Mouse (Mus musculus) intestine, embryonic 15.5 days (tissue): ENCODE results near the gene Psenen. TPM values are rescaled to one million over a fixed set of nuclear protein-coding genes. Genes with fewer than 3 reads are reported as not detected.

Source experiments
- ATAC-seq: fragments of 200-750 bp; cut with Nextera tagmentation; 2 replicates; pipeline ENCODE4 v1.8.0; 2017; ENCODE audit warnings: moderate TSS enrichment, moderate library complexity
- H3K27ac ChIP-seq: fragments of 300-500 bp; sonication (generic); 2 replicates; pipeline ENCODE4 v1.5.1; 2015; ENCODE audit warnings: mild to moderate bottlenecking, inconsistent platforms
- H3K27me3 ChIP-seq: fragments of 300-500 bp; sonication (generic); replicated peaks from 2 replicates; pipeline ENCODE4 v1.6.1; 2015; ENCODE audit warnings: inconsistent platforms
- H3K36me3 ChIP-seq: fragments of 300-500 bp; sonication (generic); 2 replicates; pipeline ENCODE4 v1.6.1; 2015; ENCODE audit warnings: inconsistent platforms
- H3K4me1 ChIP-seq: fragments of 300-500 bp; sonication (generic); replicated peaks from 2 replicates; pipeline ENCODE4 v1.6.1; 2015; ENCODE audit warnings: inconsistent platforms
- H3K4me2 ChIP-seq: fragments of 300-500 bp; sonication (generic); replicated peaks from 2 replicates; pipeline ENCODE4 v1.6.1; 2015; ENCODE audit warnings: mild to moderate bottlenecking, inconsistent platforms
- H3K4me3 ChIP-seq: fragments of 300-500 bp; sonication (generic); replicated peaks from 2 replicates; pipeline ENCODE4 v1.5.1; 2015; ENCODE audit warnings: inconsistent platforms
- H3K9ac ChIP-seq: fragments of 300-500 bp; sonication (generic); 2 replicates; pipeline ENCODE4 v1.6.1; 2015; ENCODE audit warnings: inconsistent platforms
- H3K9me3 ChIP-seq: fragments of 300-500 bp; sonication (generic); 2 replicates; pipeline ENCODE4 v1.6.1; 2016; ENCODE audit warnings: inconsistent platforms
- WGBS: fragments of 180-500 bp; shearing (Covaris S2); methylation state at CpG from one replicate; pipeline ENCODE4 v1.1.7; 2015; 5-methylcytosine and 5-hydroxymethylcytosine counted together
- polyA plus RNA-seq: library from polyadenylated mRNA; unstranded; fragments of >200 nt; fragmentation: Nextera tagmentation; extraction: Ambion mirVana; gene quantifications from 2 replicates; pipeline ENCODE4 v1.2.1, GENCODE M21; 2015

Psenen gene
- polyA plus RNA-seq, 1 experiment from 2014 or later, result 148 TPM

GRCm38 (mm10) chr7:30520396-30520795 lies 43.0 kb downstream of the Psenen start:
- H3K4me3 ChIP-seq, result no peak overlapping the region
- no peak overlapping the region for H3K27ac ChIP-seq
- no peak for ATAC-seq
- no peak overlapping the region for H3K4me2 ChIP-seq
- H3K4me1 ChIP-seq, result no peaks in the 10 kb centered on the region
- H3K9ac ChIP-seq, result no peak overlapping the region
- WGBS, result 77% methylated on average over 4 of the region's 4 CpGs
- no peaks in the 10 kb centered on the region for H3K9me3 ChIP-seq
- 0 out of 2 replicates have a peak, but pooled peaks cover 3% of the 10 kb centered on the region for H3K36me3 ChIP-seq
- no peaks in the 10 kb centered on the region for H3K27me3 ChIP-seq

- H3K9ac ChIP-seq, result no peak overlapping the region
- H3K4me2 ChIP-seq, result no peak overlapping the region
- no peak overlapping the region for H3K27ac ChIP-seq
- H3K27me3 ChIP-seq, result no peaks in the 10 kb centered on the region
- 45% methylated on average over 8 of the region's 8 CpGs for WGBS
- H3K4me1 ChIP-seq, result no peaks in the 10 kb centered on the region
- H3K36me3 ChIP-seq, result no peaks in the 10 kb centered on the region
- no peak overlapping the region for H3K4me3 ChIP-seq
- ATAC-seq, result no peak
- no peaks in the 10 kb centered on the region for H3K9me3 ChIP-seq
These were observed 45.1 kb downstream of the Psenen start for GRCm38 (mm10) chr7:30518325-30518724.

DNA sequence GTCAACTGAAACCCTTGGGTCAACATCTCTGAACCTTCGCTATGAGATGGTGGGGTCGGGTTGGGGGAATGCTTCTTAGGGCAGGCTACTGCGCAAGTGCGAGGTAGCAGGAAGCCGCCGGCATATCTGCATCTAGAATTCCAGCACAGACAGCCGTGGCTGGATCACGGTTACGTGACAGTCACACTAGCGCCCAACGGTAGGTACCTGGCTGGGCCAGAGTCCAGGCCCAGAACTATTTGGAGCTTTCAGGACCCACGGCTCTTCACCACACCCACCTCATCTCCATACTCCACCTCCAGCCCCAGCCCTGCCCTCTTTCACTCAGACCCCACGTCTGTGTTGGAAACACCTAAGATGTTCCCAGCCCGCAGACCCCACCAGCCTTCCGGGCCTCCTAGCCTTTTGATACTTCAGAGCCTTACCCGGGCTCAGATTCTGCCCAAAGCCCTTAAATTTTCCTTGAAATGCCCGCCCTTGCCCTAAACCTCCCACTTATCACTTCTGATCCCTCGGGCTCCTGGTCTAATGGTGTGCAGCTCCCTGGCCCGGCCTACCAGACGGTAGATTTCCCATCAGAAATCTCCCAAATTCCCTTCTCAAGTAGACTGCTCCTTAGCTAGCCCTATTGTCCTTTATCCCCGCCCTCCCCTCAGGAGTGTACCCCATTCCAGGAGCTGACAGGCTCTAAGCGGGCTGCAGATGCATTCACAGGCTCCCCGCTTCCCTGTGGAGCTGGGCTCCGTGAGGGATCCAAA lies 48.2 kb downstream of the Psenen start:
- H3K27me3 ChIP-seq, result no peaks in the 10 kb centered on the region

More for the DNA sequence above, 48.2 kb downstream of the Psenen start:
- 53% methylated on average over 24 of the region's 24 CpGs for WGBS
- Histone ChIP-seq H3K27ac (no peak overlapping the region), H3K36me3 (no peaks in the 10 kb centered on the region), H3K4me2 (no peak overlapping the region), H3K4me3 (no peak overlapping the region), H3K9me3 (no peaks in the 10 kb centered on the region), H3K4me1 (no peaks in the 10 kb centered on the region), H3K9ac (no peak overlapping the region)
- no peak for ATAC-seq

Other genes with a start within 250 kb of the Psenen start
- gene Syne4, start 248.8 kb downstream of the Psenen start, polyA plus RNA-seq, result 47.7 and 65.3 TPM in 2 replicates
- gene E130208F15Rik, start 241.9 kb downstream of the Psenen start, polyA plus RNA-seq, result 1.8 TPM in 1 of 2 replicates, not detected in the other
- 15.5 and 18.0 TPM in 2 replicates for gene Sdhaf1, start 239.7 kb downstream of the Psenen start, polyA plus RNA-seq
- 2.9 and 3.9 TPM in 2 replicates for gene Lrfn3, start 200.9 kb downstream of the Psenen start, polyA plus RNA-seq
- 49.8 and 63.7 TPM in 2 replicates for gene Tyrobp, start 149.9 kb downstream of the Psenen start, polyA plus RNA-seq
- 2.2 and 2.5 TPM in 2 replicates for gene Hcst, start 143.8 kb downstream of the Psenen start, polyA plus RNA-seq
- 2.1 and 2.4 TPM in 2 replicates for gene Nfkbid, start 141.9 kb downstream of the Psenen start, polyA plus RNA-seq
- 39.0 and 40.8 TPM in 2 replicates for gene Aplp1, start 118.1 kb downstream of the Psenen start, polyA plus RNA-seq
- 2.0 and 3.0 TPM in 2 replicates for gene Kirrel2, start 105.9 kb downstream of the Psenen start, polyA plus RNA-seq
- 1.3 and 3.3 TPM in 2 replicates for gene Nphs1, start 105.3 kb downstream of the Psenen start, polyA plus RNA-seq
- gene Prodh2, start 70.0 kb downstream of the Psenen start, polyA plus RNA-seq, result 5.0 and 5.2 TPM in 2 replicates
- gene Arhgap33, start 28.6 kb downstream of the Psenen start, polyA plus RNA-seq, result 7.4 and 7.8 TPM in 2 replicates
- 37.8 and 41.5 TPM in 2 replicates for gene Hspb6, start 11.4 kb downstream of the Psenen start, polyA plus RNA-seq
- 8.7 and 10.0 TPM in 2 replicates for gene Proser3, start 11.3 kb downstream of the Psenen start, polyA plus RNA-seq
- gene Lin37, start 3.8 kb downstream of the Psenen start, polyA plus RNA-seq, result 46.3 and 48.4 TPM in 2 replicates
- gene U2af1l4, start 326 bp downstream of the Psenen start, polyA plus RNA-seq, result 73.4 and 76.6 TPM in 2 replicates
- gene Gm49396, start 283 bp downstream of the Psenen start, polyA plus RNA-seq, result 9.0 and 10.3 TPM in 2 replicates
- 2.2 and 2.9 TPM in 2 replicates for gene Igflr1, start 1.8 kb upstream of the Psenen start, polyA plus RNA-seq
- 6.5 and 7.2 TPM in 2 replicates for gene Kmt2b, start 25.1 kb upstream of the Psenen start, polyA plus RNA-seq
- gene Zbtb32, start 35.3 kb upstream of the Psenen start, polyA plus RNA-seq, result 0.87 and 1.6 TPM in 2 replicates
- 8.5 and 10.0 TPM in 2 replicates for gene Upk1a, start 49.2 kb upstream of the Psenen start, polyA plus RNA-seq
- 1,191 and 1,300 TPM in 2 replicates for gene Cox6b1, start 62.5 kb upstream of the Psenen start, polyA plus RNA-seq
- gene Etv2, start 72.2 kb upstream of the Psenen start, polyA plus RNA-seq, result not detected in 2 replicates
- 102 and 107 TPM in 2 replicates for gene Rbm42, start 86.7 kb upstream of the Psenen start, polyA plus RNA-seq
- gene Haus5, start 101.4 kb upstream of the Psenen start, polyA plus RNA-seq, result 38.7 and 40.5 TPM in 2 replicates
- gene Pmis2, start 108.0 kb upstream of the Psenen start, polyA plus RNA-seq, result not detected in 2 replicates
- gene 2200002J24Rik, start 135.3 kb upstream of the Psenen start, polyA plus RNA-seq, result 3.2 and 4.7 TPM in 2 replicates
- 1.3 and 2.0 TPM in 2 replicates for gene Atp4a, start 148.6 kb upstream of the Psenen start, polyA plus RNA-seq
- 220 and 257 TPM in 2 replicates for gene Tmem147, start 165.9 kb upstream of the Psenen start, polyA plus RNA-seq
- gene Gapdhs, start 180.1 kb upstream of the Psenen start, polyA plus RNA-seq, result 0.10 and 0.33 TPM in 2 replicates
- gene Sbsn, start 187.8 kb upstream of the Psenen start, polyA plus RNA-seq, result 1.4 TPM in 2 replicates
- 4.6 and 5.3 TPM in 2 replicates for gene Dmkn, start 200.1 kb upstream of the Psenen start, polyA plus RNA-seq
- 1.9 and 2.8 TPM in 2 replicates for gene Krtdap, start 224.3 kb upstream of the Psenen start, polyA plus RNA-seq